Mouse (Mus musculus) layer of hippocampus, adult 18-20 months (tissue): ENCODE data around the gene Defa34. TPM values are rescaled to one million over a fixed set of nuclear protein-coding genes. Genes with fewer than 3 reads are reported as not detected.
"Not testable (repeated sequence)": the region's sequence is repeated elsewhere in the genome, so short reads cannot be mapped to it uniquely, and the experiment has no call there.

ENCODE experiments used
- DNase-seq, 2 experiments: peaks; one replicate each; pipeline ENCODE4 v3.0.0; 2022; ENCODE audit warnings: low spot score in 2 of 2
- long read RNA-seq: library from polyadenylated mRNA; stranded (forward); transcript quantifications from one replicate; pipeline ENCODE4 v2.0.0, GENCODE M21; 2021
- total RNA-seq, 2 experiments: library from RNA; stranded (reverse); gene quantifications; 2 replicates each; pipeline ENCODE4 v1.2.3; 2021

Gene Defa34
- not detected for total RNA-seq
- long read RNA-seq: 0 reads

- not testable (repeated sequence) for DNase-seq
These were observed at the start of gene Defa34 for GRCm38 (mm10) chr8:21665497-21665896. Gene Defa34 (plus strand): TSS chr8:21665797.

GRCm38 (mm10) chr8:21617883-21618282, 47.7 kb upstream of the Defa34 start, which contains the start of gene Defa26:
Gene Defa26 (plus strand): TSS chr8:21618183.
- not testable (repeated sequence) for DNase-seq

- not testable (repeated sequence) for DNase-seq
These were observed 10.1 kb upstream of the Defa34 start, which contains the start of gene Defa17 for GRCm38 (mm10) chr8:21655480-21655879. Gene Defa17 (plus strand): TSS chr8:21655780.

GRCm38 (mm10) chr8:21703545-21703944, 37.9 kb downstream of the Defa34 start, which contains the start of gene AY761184:
Gene AY761184 (minus strand): TSS chr8:21703645.
- not testable (repeated sequence) for DNase-seq

Other genes with a start within 250 kb of the Defa34 start
- not detected for gene Defa36, start 238.4 kb upstream of the Defa34 start, total RNA-seq
- gene Gm7849, start 209.2 kb upstream of the Defa34 start, total RNA-seq: not detected
- not detected for gene Defa20, start 156.5 kb upstream of the Defa34 start, total RNA-seq
- not detected for gene Defa32, start 136.8 kb upstream of the Defa34 start, total RNA-seq
- not detected for gene Defa37, start 100.4 kb upstream of the Defa34 start, total RNA-seq
- not detected for gene Defa28, start 82.8 kb upstream of the Defa34 start, total RNA-seq
- not detected for gene Gm7861, start 71.3 kb upstream of the Defa34 start, total RNA-seq
- gene Defa26, start 47.6 kb upstream of the Defa34 start, total RNA-seq: not detected
- not detected for gene Defa17, start 10.0 kb upstream of the Defa34 start, total RNA-seq
- not detected for gene AY761184, start 37.8 kb downstream of the Defa34 start, total RNA-seq
- not detected for gene Defa24, start 68.7 kb downstream of the Defa34 start, total RNA-seq
- not detected for gene Defb50, start 157.7 kb downstream of the Defa34 start, total RNA-seq
- not detected for gene Defb2, start 174.1 kb downstream of the Defa34 start, total RNA-seq
- not detected for gene Defb10, start 193.1 kb downstream of the Defa34 start, total RNA-seq
- gene Defb9, start 219.6 kb downstream of the Defa34 start, total RNA-seq: not detected
- not detected for gene Defb11, start 240.6 kb downstream of the Defa34 start, total RNA-seq